Mouse (Mus musculus) CH12.LX (cell line): ENCODE results near the gene Fam20a. TPM values are rescaled to one million over a fixed set of nuclear protein-coding genes. Genes with fewer than 3 reads are reported as not detected.

Experiments used
- DNase-seq: peaks from one replicate; pipeline ENCODE4 v3.0.0-alpha.2; 2013; ENCODE audit errors: extremely low read depth
- H3K27ac ChIP-seq: 2 replicates; pipeline ENCODE4 v1.5.1; 2012; ENCODE audit warnings: low read depth, mild to moderate bottlenecking, control low read depth, moderate library complexity; ENCODE audit not compliant: insufficient read depth
- H3K27me3 ChIP-seq: replicated peaks from 2 replicates; pipeline ENCODE3; 2012; ENCODE audit warnings: inconsistent platforms
- H3K36me3 ChIP-seq, 2 experiments: replicated peaks in 1 of 2; 2 replicates each; pipeline versions ENCODE3 to v1.6.1; 2012; ENCODE audit warnings: inconsistent platforms in 1 of 2, low read length in 1 of 2, mild to moderate bottlenecking in 1 of 2, mixed read lengths in 1 of 2, moderate library complexity in 1 of 2; ENCODE audit not compliant: control insufficient read depth in 1 of 2, insufficient read depth in 1 of 2
- H3K4me1 ChIP-seq, 2 experiments: 2 replicates each; pipeline ENCODE4 v1.6.1; 2012; ENCODE audit warnings: inconsistent platforms in 1 of 2, moderate library complexity in 1 of 2; ENCODE audit not compliant: insufficient read depth in 2 of 2, control insufficient read depth in 1 of 2
- H3K4me2 ChIP-seq: 2 replicates; pipeline ENCODE4 v1.6.1; 2012; ENCODE audit warnings: low read depth, mild to moderate bottlenecking, control low read depth; ENCODE audit not compliant: poor library complexity, insufficient read depth, severe bottlenecking
- H3K4me3 ChIP-seq, 3 experiments: fragments of 150-350 bp in 1 of 3; sonication (generic) in 1 of 3; replicated peaks in 1 of 3; 2 replicates each; pipeline versions ENCODE3 to v1.5.1; 2011 to 2012; ENCODE audit warnings: low read depth in 2 of 3, low read length in 2 of 3, mild to moderate bottlenecking in 2 of 3, moderate library complexity in 2 of 3, control low read depth in 1 of 3, improper control_type of control experiment in 1 of 3, inconsistent platforms in 1 of 3, mixed read lengths in 1 of 3; ENCODE audit not compliant: poor library complexity in 1 of 3
- H3K79me2 ChIP-seq: replicated peaks from 2 replicates; pipeline ENCODE4 v1.6.1; 2012; ENCODE audit warnings: mild to moderate bottlenecking, moderate library complexity; ENCODE audit not compliant: control insufficient read depth, poor library complexity, insufficient read depth, severe bottlenecking; ENCODE audit errors: extremely low read depth
- H3K9ac ChIP-seq: 2 replicates; pipeline ENCODE4 v1.6.1; 2012; ENCODE audit warnings: low read depth, mild to moderate bottlenecking, control low read depth, moderate library complexity; ENCODE audit not compliant: insufficient read depth
- H3K9me3 ChIP-seq: replicated peaks from 2 replicates; pipeline ENCODE3; 2012; ENCODE audit warnings: low read length, inconsistent platforms, mixed read lengths
- CHD1 ChIP-seq: IDR thresholded peaks from 2 replicates; pipeline ENCODE4 v1.6.1; 2012; ENCODE audit warnings: low read depth, low read length, improper control_type of control experiment, inconsistent platforms
- CTCF ChIP-seq, 2 experiments: IDR thresholded peaks in 1 of 2; conservative IDR thresholded peaks in 1 of 2; 2 replicates each; pipeline ENCODE4 v1.5.1; 2011 to 2012; ENCODE audit warnings: low read depth in 2 of 2, low read length in 2 of 2, improper control_type of control experiment in 1 of 2, inconsistent platforms in 1 of 2, mild to moderate bottlenecking in 1 of 2, moderate library complexity in 1 of 2
- ELF1 ChIP-seq: IDR thresholded peaks from 2 replicates; pipeline ENCODE4 v1.6.1; 2014; ENCODE audit warnings: low read depth, mild to moderate bottlenecking, inconsistent platforms, low read length, improper control_type of control experiment
- JUN ChIP-seq: IDR thresholded peaks from 2 replicates; pipeline ENCODE4 v1.6.1; 2011; ENCODE audit warnings: low read depth, mild to moderate bottlenecking, low read length, improper control_type of control experiment, moderate library complexity; ENCODE audit not compliant: insufficient read depth
- JUND ChIP-seq: conservative IDR thresholded peaks from 2 replicates; pipeline ENCODE4 v1.6.1; 2011; ENCODE audit warnings: low read depth, low read length, improper control_type of control experiment
- KAT2A ChIP-seq: IDR thresholded peaks from 2 replicates; pipeline ENCODE4 v1.6.1; 2012; ENCODE audit warnings: low read length, improper control_type of control experiment, inconsistent platforms; ENCODE audit not compliant: insufficient replicate concordance
- MAFK ChIP-seq: IDR thresholded peaks from 2 replicates; pipeline ENCODE4 v1.6.1; 2011; ENCODE audit warnings: low read length, improper control_type of control experiment; ENCODE audit not compliant: insufficient replicate concordance
- MAX ChIP-seq: IDR thresholded peaks from 2 replicates; pipeline ENCODE4 v1.6.1; 2011; ENCODE audit warnings: low read length, improper control_type of control experiment
- MAZ ChIP-seq: IDR thresholded peaks from 2 replicates; pipeline ENCODE4 v1.6.1; 2012; ENCODE audit warnings: low read depth, mild to moderate bottlenecking, inconsistent platforms, low read length, improper control_type of control experiment, moderate library complexity
- PAX5 ChIP-seq: IDR thresholded peaks from 2 replicates; pipeline ENCODE4 v1.6.1; 2012; ENCODE audit warnings: low read length, inconsistent platforms, mixed read lengths
- POLR2A ChIP-seq: IDR thresholded peaks from 2 replicates; pipeline ENCODE4 v1.6.1; 2011; ENCODE audit warnings: low read depth, mild to moderate bottlenecking, improper control_type of control experiment, low read length
- POLR2AphosphoS2 ChIP-seq: IDR thresholded peaks from 2 replicates; pipeline ENCODE4 v1.6.1; 2011; ENCODE audit warnings: low read depth, low read length, improper control_type of control experiment
- RCOR1 ChIP-seq: conservative IDR thresholded peaks from 2 replicates; pipeline ENCODE4 v1.6.1; 2012; ENCODE audit warnings: low read depth, mild to moderate bottlenecking, inconsistent platforms, low read length, improper control_type of control experiment
- SMC3 ChIP-seq: IDR thresholded peaks from 2 replicates; pipeline ENCODE4 v1.6.1; 2011; ENCODE audit warnings: low read depth, low read length, improper control_type of control experiment
- TBP ChIP-seq: conservative IDR thresholded peaks from 2 replicates; pipeline ENCODE4 v1.6.1; 2011; ENCODE audit warnings: low read depth, low read length, improper control_type of control experiment
- UBTF ChIP-seq: IDR thresholded peaks from 2 replicates; pipeline ENCODE4 v1.6.1; 2012; ENCODE audit warnings: low read depth, mild to moderate bottlenecking, inconsistent platforms, low read length, improper control_type of control experiment, moderate library complexity
- USF1 ChIP-seq: IDR thresholded peaks from 2 replicates; pipeline ENCODE4 v1.6.1; 2014; ENCODE audit warnings: low read depth, mild to moderate bottlenecking, inconsistent platforms, low read length, improper control_type of control experiment
- USF2 ChIP-seq: conservative IDR thresholded peaks from 2 replicates; pipeline ENCODE4 v1.6.1; 2011; ENCODE audit warnings: low read depth, low read length, improper control_type of control experiment
- ZC3H11A ChIP-seq: IDR thresholded peaks from 2 replicates; pipeline ENCODE4 v1.6.1; 2012; ENCODE audit warnings: low read depth, mild to moderate bottlenecking, inconsistent platforms, low read length, improper control_type of control experiment
- ZKSCAN1 ChIP-seq: IDR thresholded peaks from 2 replicates; pipeline ENCODE4 v1.6.1; 2012; ENCODE audit warnings: low read depth, inconsistent platforms, low read length, improper control_type of control experiment, borderline replicate concordance
- ZMIZ1 ChIP-seq: IDR thresholded peaks from 2 replicates; pipeline ENCODE4 v1.6.1; 2012; ENCODE audit warnings: low read depth, mild to moderate bottlenecking, inconsistent platforms, low read length, improper control_type of control experiment
- dilution Hi-C: fragments of 300-500 bp; cut with MboI; formaldehyde crosslinking; loops from 2 replicates; pipeline ENCODE4 v1.14.3; 2020; ENCODE audit warnings: low sequenced_read_pairs; ENCODE audit not compliant: extremely low pct_unique_long_range_greater_than_20kb, extremely low pct_ligation_motif_present
- in situ Hi-C: fragments of 300-500 bp; cut with MboI; formaldehyde crosslinking; loops from 3 replicates; pipeline ENCODE4 v1.14.3; 2019; ENCODE audit warnings: low sequenced_read_pairs, low pct_ligation_motif_present, low pct_unique_long_range_greater_than_20kb, mixed read lengths
- polyA plus RNA-seq: library from polyadenylated mRNA; unstranded; fragments of >175 nt; gene quantifications from 2 replicates; pipeline ENCODE4 v1.2.1, GENCODE M21; 2012; ENCODE audit warnings: low read depth; ENCODE audit not compliant: insufficient read length
- total RNA-seq, 2 experiments: library from RNA; depleted of rRNA; stranded (reverse); fragments of 300-350 nt in 1 of 2; fragments of >200 nt in 1 of 2; gene quantifications; 2 replicates each; pipeline ENCODE4 v1.2.3; 2012 to 2014

Gene Fam20a
- total and polyA plus RNA-seq, 3 experiments, result 0.08 TPM; not detected in 2

DNA sequence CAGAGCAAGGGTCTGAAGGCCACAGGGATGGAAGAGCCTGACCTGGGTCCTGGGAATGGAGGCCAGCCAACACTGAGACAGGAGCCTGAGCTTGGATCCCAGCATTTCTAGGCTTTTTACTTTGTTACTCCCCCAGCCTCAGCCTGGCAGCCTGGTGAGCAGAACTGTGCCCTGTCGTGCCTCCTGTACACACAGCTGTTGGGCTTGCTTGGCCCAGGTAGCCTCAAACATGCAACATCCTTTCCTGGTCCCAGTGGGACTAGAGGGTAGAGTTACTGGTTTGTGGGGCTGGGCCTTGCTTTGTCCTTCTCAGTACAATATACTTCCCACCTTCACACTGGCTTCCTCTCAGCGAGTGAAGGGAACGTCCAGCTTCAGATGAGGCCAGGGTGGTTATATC, 46.9 kb downstream of the Fam20a start:
- no peak for DNase-seq
- Histone ChIP-seq H3K9ac (no peak overlapping the region), H3K9me3 (no peaks in the 10 kb centered on the region), H3K27me3 (no peaks in the 10 kb centered on the region), H3K36me3 (peaks cover 4 to 21% of the 10 kb centered on the region in 2 experiments), H3K27ac (no peak overlapping the region), H3K79me2 (no peaks in the 10 kb centered on the region), H3K4me1 (peaks cover 13 to 32% of the 10 kb centered on the region in 2 experiments), H3K4me2 (no peak overlapping the region), H3K4me3 (no peak overlapping the region)
- dilution Hi-C loops (no loop called here), in situ Hi-C loops (loop anchor here (25.0 kb wide), 1 partner anchor 587 kb away; the partner anchor contains the start of gene Abca6)
- TF ChIP-seq SMC3 (no peak), POLR2AphosphoS2 (no peak), ZKSCAN1 (no peak), POLR2A (no peak), TBP (no peak), ZC3H11A (no peak), MAX (no peak), RCOR1 (no peak), PAX5 (no peak), MAZ (no peak), JUND (no peak), UBTF (no peak), CHD1 (no peak), ELF1 (no peak), JUN (no peak), USF1 (no peak), ZMIZ1 (no peak), CTCF (conservative IDR thresholded peaks at IDR 0.05 in 1 of 2, IDR thresholded peaks at IDR 0.05 in 1 of 2; ENCODE audit: low read depth in 2 of 2, low read length in 2 of 2) (no peak), KAT2A (no peak), MAFK (no peak)

DNA sequence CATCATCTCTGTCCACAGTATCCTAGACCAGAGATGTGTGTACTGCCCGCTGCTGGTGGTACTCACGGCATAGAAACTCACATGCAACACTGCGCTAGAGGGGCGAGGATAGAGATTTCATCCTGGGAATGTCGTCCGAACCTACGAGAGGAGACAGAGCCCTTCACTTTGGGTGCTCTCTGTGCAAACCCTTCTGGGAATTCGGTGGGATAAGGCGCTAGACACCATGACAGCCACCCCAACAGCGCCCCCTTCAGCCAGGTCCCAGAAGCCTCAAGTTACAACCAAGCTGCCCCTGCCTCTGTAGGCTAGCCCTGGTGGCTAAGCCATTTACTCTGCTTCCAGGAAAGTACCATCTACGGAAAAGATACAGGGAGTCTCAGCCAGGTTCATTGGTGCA, 47.5 kb downstream of the Fam20a start:
- TF ChIP-seq CTCF (conservative IDR thresholded peaks at IDR 0.05 in 1 of 2, IDR thresholded peaks at IDR 0.05 in 1 of 2; ENCODE audit: low read depth in 2 of 2, low read length in 2 of 2) (peak in 1 of 2 experiments; percentile 42; a peak in 2 of 4 replicates), USF2 (no peak)
- TF ChIP-seq, all 38 proteins: peak for 1
- Histone ChIP-seq H3K4me2 (no peak overlapping the region), H3K27ac (no peak overlapping the region), H3K79me2 (no peaks in the 10 kb centered on the region), H3K36me3 (peaks cover 10 to 27% of the 10 kb centered on the region in 2 experiments), H3K9ac (no peak overlapping the region), H3K27me3 (no peaks in the 10 kb centered on the region), H3K4me1 (peaks cover 13 to 37% of the 10 kb centered on the region in 2 experiments), H3K9me3 (no peaks in the 10 kb centered on the region), H3K4me3 (no peak overlapping the region)
- no peak for DNase-seq
- dilution Hi-C loops (no loop called here), in situ Hi-C loops (loop anchor here (5.0 kb wide), 1 partner anchor 183 kb away; no protein-coding TSS in a partner anchor)
